Mouse (Mus musculus): Measurements from ENCODE around the gene Scarf2.

The Scarf2 gene

GRCm38 (mm10) chr16:17831781-17832180 is 34.7 kb downstream of the Scarf2 start:
- no peak for DNase-seq (ENCODE audit: low spot score in 2 of 2)

- no peak for DNase-seq (ENCODE audit: low spot score in 2 of 2)
Measured at GRCm38 (mm10) chr16:17832821-17833220, 35.7 kb downstream of the Scarf2 start, which contains the start of gene B830017H08Rik. Gene B830017H08Rik (plus strand): TSS chr16:17833121.

DNA sequence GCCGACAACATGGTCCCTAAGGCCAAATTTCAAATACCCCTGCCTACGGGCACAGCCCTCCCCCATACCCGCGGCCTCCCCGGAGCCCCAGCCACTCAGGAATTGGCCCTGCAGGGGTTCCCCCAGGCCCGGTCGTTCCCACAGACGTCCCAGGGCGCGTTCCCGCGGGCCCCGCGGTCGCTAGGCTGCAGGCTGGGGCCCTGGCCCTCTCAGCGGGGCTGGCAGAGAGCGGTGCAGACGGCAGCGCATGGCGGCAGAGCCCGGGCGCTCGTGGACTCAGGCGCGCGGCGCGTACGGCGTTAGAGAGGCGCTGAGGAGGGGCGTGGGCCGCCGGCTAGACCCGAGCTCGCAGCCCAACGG is 36.2 kb downstream of the Scarf2 start:
- no peak for DNase-seq (ENCODE audit: low spot score in 2 of 2)

- DNase-seq (ENCODE audit: low spot score in 2 of 2): no peak
Measured at GRCm38 (mm10) chr16:17833681-17834399, 36.8 kb downstream of the Scarf2 start.

- no peak for DNase-seq (ENCODE audit: low spot score in 2 of 2)
Measured at GRCm38 (mm10) chr16:17834543-17834942, 37.5 kb downstream of the Scarf2 start.

- DNase-seq (ENCODE audit: low spot score in 2 of 2): no peak
Measured at GRCm38 (mm10) chr16:17835481-17835880, 38.4 kb downstream of the Scarf2 start.

- no peak for DNase-seq (ENCODE audit: low spot score in 2 of 2)
Measured at GRCm38 (mm10) chr16:17838051-17838450, 41.0 kb downstream of the Scarf2 start, which contains the start of gene Car15. Gene Car15 (minus strand): TSS chr16:17838364.

DNA sequence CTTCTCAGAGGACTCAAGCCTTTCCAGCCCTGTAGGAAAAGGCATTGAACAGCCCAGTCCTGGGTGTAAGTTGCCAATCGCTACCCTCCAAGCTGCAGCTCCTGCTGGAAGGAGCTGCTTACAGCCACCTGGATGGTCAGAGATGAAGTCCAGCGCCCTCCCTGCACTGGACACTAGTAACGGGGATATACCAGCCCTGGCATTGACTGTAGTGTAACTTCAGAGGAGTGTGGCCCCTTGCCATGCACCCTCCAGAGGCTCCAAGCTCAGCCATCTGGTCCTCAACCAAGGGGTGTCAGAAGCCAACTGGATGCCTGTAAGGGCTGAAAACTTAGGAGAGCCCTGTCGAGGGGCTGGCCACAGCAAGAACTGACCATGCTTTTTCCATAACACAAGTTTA is 42.9 kb downstream of the Scarf2 start:
- DNase-seq (ENCODE audit: low spot score in 2 of 2): no peak

GRCm38 (mm10) chr16:17842437-17842836 is 45.4 kb downstream of the Scarf2 start:
- DNase-seq (ENCODE audit: low spot score in 2 of 2): no peak

GRCm38 (mm10) chr16:17843701-17844365 is 46.8 kb downstream of the Scarf2 start:
- DNase-seq (ENCODE audit: low spot score in 2 of 2): no peak

GRCm38 (mm10) chr16:17848431-17848830 is 51.3 kb downstream of the Scarf2 start:
- DNase-seq (ENCODE audit: low spot score in 2 of 2): no peak

DNA sequence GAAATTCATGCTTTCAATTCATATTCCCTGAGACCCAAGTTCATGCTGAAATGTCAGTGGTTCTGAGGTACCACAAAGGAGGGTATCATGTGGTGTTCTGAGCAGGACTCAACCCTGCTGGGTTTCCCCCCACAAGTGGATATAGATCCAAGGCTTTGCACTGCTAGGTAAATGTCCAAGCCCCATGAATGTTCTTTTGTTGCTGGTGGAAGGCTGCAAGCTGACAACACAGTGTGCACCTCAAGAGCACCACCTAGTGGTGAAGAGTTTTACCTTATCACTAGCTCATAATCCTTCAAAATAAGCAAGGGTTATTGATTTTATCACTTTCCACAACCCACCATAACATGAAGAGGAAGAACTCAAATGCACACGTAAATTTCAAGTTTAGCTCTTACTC is 51.8 kb downstream of the Scarf2 start:
- DNase-seq (ENCODE audit: low spot score in 2 of 2): no peak

DNA sequence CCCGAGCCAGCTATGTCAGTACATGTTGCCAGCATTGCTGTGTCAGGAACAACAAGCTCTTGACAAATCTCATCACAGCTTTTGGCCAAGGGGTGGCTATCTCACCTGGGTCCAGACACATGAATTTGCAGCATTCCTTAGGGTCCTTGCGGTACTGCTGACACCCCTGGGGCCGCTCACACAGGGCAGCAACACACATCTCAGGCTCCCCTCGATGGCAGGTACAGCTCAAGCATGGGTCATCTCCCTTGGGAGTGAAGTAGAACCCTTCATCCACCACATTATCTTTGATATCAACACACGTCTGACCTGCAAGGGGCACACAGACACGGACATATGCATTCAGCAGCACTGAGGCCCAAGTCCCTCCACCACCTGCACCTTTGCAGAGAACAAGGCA is 52.4 kb downstream of the Scarf2 start:
- no peak for DNase-seq (ENCODE audit: low spot score in 2 of 2)

GRCm38 (mm10) chr16:17851331-17851730 is 54.2 kb downstream of the Scarf2 start:
- DNase-seq (ENCODE audit: low spot score in 2 of 2): no peak

DNA sequence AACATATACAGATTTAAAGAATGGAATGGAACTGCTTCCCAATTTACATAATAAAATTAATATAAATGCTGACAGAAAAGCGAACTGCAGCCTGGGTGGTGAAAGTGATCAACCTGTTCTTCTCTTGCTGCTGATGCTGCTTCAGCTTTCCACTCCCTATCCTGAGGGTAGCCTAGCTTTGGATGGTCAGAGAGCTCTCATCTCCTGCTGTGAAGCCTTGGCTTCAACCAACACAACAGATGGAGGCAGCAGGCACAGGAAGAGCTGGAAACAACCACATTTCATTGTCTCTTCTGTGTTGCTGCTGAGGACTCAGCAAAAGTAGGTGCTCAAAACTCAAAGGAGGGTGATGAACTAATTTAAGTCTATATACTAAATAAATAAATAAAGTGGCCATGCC is 54.8 kb downstream of the Scarf2 start:
- no peak for DNase-seq (ENCODE audit: low spot score in 2 of 2)

- DNase-seq (ENCODE audit: low spot score in 2 of 2): no peak
Measured at GRCm38 (mm10) chr16:17853263-17853662, 56.2 kb downstream of the Scarf2 start.

DNA sequence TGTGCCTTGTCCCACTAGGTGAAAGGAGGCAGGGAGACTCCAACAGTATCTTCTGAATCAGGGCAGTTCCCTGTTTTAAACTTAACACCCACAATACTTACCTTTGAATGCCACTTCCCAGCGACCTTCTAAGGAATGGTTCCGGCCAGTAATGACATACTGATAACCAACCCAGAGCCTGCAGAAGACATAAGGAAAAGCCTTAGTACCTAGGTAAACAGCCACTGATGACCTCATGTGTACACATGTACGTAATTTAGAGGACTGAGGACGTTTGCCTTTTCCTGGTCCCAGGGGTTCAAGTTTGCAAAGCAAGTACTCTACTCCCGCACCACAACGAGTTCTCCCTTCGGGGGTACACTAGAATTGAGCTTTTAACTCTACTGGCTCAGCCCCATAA is 60.1 kb downstream of the Scarf2 start:
- no peak for DNase-seq (ENCODE audit: low spot score in 2 of 2)
